Mouse (Mus musculus) intestine, embryonic 14.5 days (tissue): ENCODE data around the gene Gclc. TPM values are rescaled to one million over a fixed set of nuclear protein-coding genes. Genes with fewer than 3 reads are reported as not detected.

Experiments
- ATAC-seq: fragments of 200-750 bp; cut with Nextera tagmentation; replicated peaks from 2 replicates; pipeline ENCODE4 v1.8.0; 2017; ENCODE audit warnings: low read depth, moderate number of reproducible peaks, moderate TSS enrichment, moderate library complexity; ENCODE audit not compliant: low FRiP score, low TSS enrichment
- DNase-seq: peaks from one replicate; pipeline ENCODE4 v3.0.0-alpha.2; 2018; ENCODE audit warnings: low spot score
- H3K27ac ChIP-seq: fragments of 300-500 bp; sonication (generic); 2 replicates; pipeline ENCODE4 v1.5.1; 2014; ENCODE audit warnings: low read depth, mild to moderate bottlenecking, control low read depth
- H3K27me3 ChIP-seq: fragments of 300-500 bp; sonication (generic); replicated peaks from 2 replicates; pipeline ENCODE4 v1.6.1; 2014; ENCODE audit warnings: low read length, control low read depth; ENCODE audit not compliant: control insufficient read depth, insufficient read depth
- H3K36me3 ChIP-seq: fragments of 300-500 bp; sonication (generic); 2 replicates; pipeline ENCODE4 v1.6.1; 2014; ENCODE audit warnings: low read length, control low read depth; ENCODE audit not compliant: control insufficient read depth, insufficient read depth
- H3K4me1 ChIP-seq: fragments of 300-500 bp; sonication (generic); replicated peaks from 2 replicates; pipeline ENCODE4 v1.6.1; 2014; ENCODE audit warnings: low read length, control low read depth, mixed read lengths; ENCODE audit not compliant: control insufficient read depth, insufficient read depth
- H3K4me2 ChIP-seq: fragments of 300-500 bp; sonication (generic); 2 replicates; pipeline ENCODE4 v1.6.1; 2014; ENCODE audit warnings: low read length
- H3K4me3 ChIP-seq: fragments of 300-500 bp; sonication (generic); 2 replicates; pipeline ENCODE4 v1.5.1; 2014; ENCODE audit warnings: low read depth, low read length, control low read depth, mixed read lengths
- H3K9ac ChIP-seq: fragments of 300-500 bp; sonication (generic); 2 replicates; pipeline ENCODE4 v1.6.1; 2014; ENCODE audit warnings: mild to moderate bottlenecking, low read length
- H3K9me3 ChIP-seq: fragments of 300-500 bp; sonication (generic); 2 replicates; pipeline ENCODE4 v1.6.1; 2016; ENCODE audit warnings: low read length, control low read depth; ENCODE audit not compliant: control insufficient read depth
- WGBS: fragments of 180-500 bp; shearing (Covaris S2); extraction: QIAGEN DNeasy Blood & Tissue Kit; methylation state at CpG from one replicate; pipeline ENCODE4 v1.1.7; 2014; 5-methylcytosine and 5-hydroxymethylcytosine counted together
- polyA plus RNA-seq: library from polyadenylated mRNA; unstranded; fragments of >200 nt; fragmentation: Nextera tagmentation; extraction: Ambion mirVana; gene quantifications from 2 replicates; pipeline ENCODE4 v1.2.1, GENCODE M21; 2014

Gene Gclc
- polyA plus RNA-seq, 1 experiment from 2014 or later: 16.4 TPM

- no peak for DNase-seq
- H3K9me3 ChIP-seq: no peaks in the 10 kb centered on the region
- H3K27me3 ChIP-seq: no peaks in the 10 kb centered on the region
- H3K4me3 ChIP-seq: peak overlapping the region; percentile 61
- no peak for ATAC-seq
- H3K9ac ChIP-seq: peak overlapping the region; percentile 56
- under 1% methylated on average over 12 of the region's 12 CpGs for WGBS
- peaks cover 16% of the 10 kb centered on the region for H3K4me1 ChIP-seq
- H3K27ac ChIP-seq: peak overlapping the region; percentile 80
- H3K4me2 ChIP-seq: peak overlapping the region; percentile 86
- H3K36me3 ChIP-seq: no peaks in the 10 kb centered on the region
These were observed 3.2 kb upstream of the Gclc start for GRCm38 (mm10) chr9:77751091-77751521.

DNA sequence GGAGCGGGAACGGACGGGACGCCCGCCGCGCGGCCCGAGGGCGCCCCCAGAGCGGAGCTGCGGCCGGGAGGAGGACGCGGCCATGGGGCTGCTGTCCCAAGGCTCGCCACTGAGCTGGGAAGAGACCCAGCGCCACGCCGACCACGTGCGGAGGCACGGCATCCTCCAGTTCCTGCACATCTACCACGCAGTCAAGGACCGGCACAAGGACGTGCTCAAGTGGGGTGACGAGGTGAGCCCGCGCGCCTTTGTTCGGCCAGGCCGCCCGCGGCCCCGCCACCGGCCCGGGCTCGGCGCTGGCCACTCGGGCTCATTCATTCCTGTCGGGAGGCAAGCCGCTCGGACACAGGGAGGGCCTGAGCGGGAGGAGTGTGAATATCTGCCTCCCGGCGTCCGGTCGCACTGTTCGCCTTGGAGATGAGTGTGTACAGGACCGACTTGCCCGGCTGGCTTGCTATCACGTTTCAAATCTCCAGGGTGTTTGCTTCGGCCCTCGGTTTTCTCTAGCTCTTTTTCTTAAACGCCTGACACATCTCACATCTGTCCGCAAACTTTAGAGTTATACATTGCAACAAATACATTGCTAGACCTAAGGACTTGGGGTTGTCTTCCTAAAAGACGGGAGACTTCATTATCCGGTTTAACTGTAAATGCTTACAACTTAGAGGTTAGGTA lies 530 bp downstream of the Gclc start:
- peaks cover 16% of the 10 kb centered on the region for H3K4me1 ChIP-seq
- peak overlapping the region; percentile 71 for H3K4me2 ChIP-seq
- H3K4me3 ChIP-seq: peak overlapping the region; percentile 78
- H3K9me3 ChIP-seq: no peaks in the 10 kb centered on the region
- peak overlapping the region; percentile 71 for H3K9ac ChIP-seq
- H3K36me3 ChIP-seq: no peaks in the 10 kb centered on the region
- WGBS: under 1% methylated on average over 46 of the region's 57 CpGs
- no peaks in the 10 kb centered on the region for H3K27me3 ChIP-seq
- DNase-seq (peak; percentile 82), ATAC-seq (peak; percentile 81)
- peak overlapping the region; percentile 62; the same call in 1 of the 2 replicates for H3K27ac ChIP-seq

GRCm38 (mm10) chr9:77755403-77755784 lies 1.1 kb downstream of the Gclc start:
- H3K4me1 ChIP-seq: peaks cover 16% of the 10 kb centered on the region
- H3K36me3 ChIP-seq: no peaks in the 10 kb centered on the region
- peak overlapping the region; percentile 71 for H3K9ac ChIP-seq

GRCm38 (mm10) chr9:77756076-77756475 lies 1.7 kb downstream of the Gclc start:
- Histone ChIP-seq H3K4me3 (peak overlapping the region; percentile 78), H3K36me3 (no peaks in the 10 kb centered on the region), H3K27me3 (no peaks in the 10 kb centered on the region), H3K4me2 (peak overlapping the region; percentile 71), H3K9me3 (no peaks in the 10 kb centered on the region), H3K4me1 (peaks cover 15% of the 10 kb centered on the region), H3K27ac (no peak overlapping the region), H3K9ac (no peak overlapping the region)
- ATAC-seq (no peak), DNase-seq (peak; percentile 65)
- 40% methylated on average over 9 of the region's 9 CpGs for WGBS

More at GRCm38 (mm10) chr9:77755403-77755784, 1.1 kb downstream of the Gclc start:
- H3K27me3 ChIP-seq: no peaks in the 10 kb centered on the region
- no peak for ATAC-seq
- no peak overlapping the region for H3K27ac ChIP-seq
- H3K4me3 ChIP-seq: peak overlapping the region; percentile 78
- peak overlapping the region; percentile 71 for H3K4me2 ChIP-seq
- WGBS: 16% methylated on average over 9 of the region's 9 CpGs
- H3K9me3 ChIP-seq: no peaks in the 10 kb centered on the region
- no peak for DNase-seq

- Histone ChIP-seq H3K4me1 (peaks cover 10% of the 10 kb centered on the region), H3K36me3 (no peaks in the 10 kb centered on the region), H3K9me3 (no peaks in the 10 kb centered on the region), H3K9ac (no peak overlapping the region), H3K27ac (no peak overlapping the region), H3K4me3 (no peak overlapping the region), H3K4me2 (no peak overlapping the region), H3K27me3 (no peaks in the 10 kb centered on the region)
- ATAC-seq (no peak), DNase-seq (no peak)
- WGBS: 93% methylated on average over 1 of the region's 1 CpGs
These were observed 3.0 kb downstream of the Gclc start for GRCm38 (mm10) chr9:77757331-77757730.

DNA sequence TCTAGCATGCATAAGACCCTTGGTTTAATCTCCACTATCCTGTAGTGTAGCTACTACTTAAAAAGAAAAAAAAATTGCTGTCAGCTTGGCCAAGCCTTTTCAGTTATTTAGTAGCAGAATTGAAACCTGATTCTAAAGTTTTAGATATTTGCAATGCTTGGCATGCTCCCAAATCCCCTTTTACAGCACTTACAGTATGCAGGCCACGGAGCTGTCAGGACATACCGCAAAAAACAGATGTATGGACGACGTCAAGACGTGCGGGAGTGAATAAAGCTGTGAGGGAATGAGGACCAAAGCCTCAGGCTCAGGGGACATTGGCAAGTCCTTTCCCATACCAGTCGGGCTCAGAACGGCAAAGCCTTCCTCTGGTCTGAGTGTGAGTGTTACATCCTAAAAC lies 4.1 kb downstream of the Gclc start:
- ATAC-seq (no peak), DNase-seq (no peak)
- Histone ChIP-seq H3K4me3 (no peak overlapping the region), H3K27me3 (no peaks in the 10 kb centered on the region), H3K36me3 (peaks cover 4% of the 10 kb centered on the region; the same call in 1 of the 2 replicates), H3K9ac (no peak overlapping the region), H3K27ac (no peak overlapping the region), H3K4me1 (peaks cover 10% of the 10 kb centered on the region), H3K9me3 (no peaks in the 10 kb centered on the region), H3K4me2 (no peak overlapping the region)
- 38% methylated on average over 8 of the region's 8 CpGs for WGBS

DNA sequence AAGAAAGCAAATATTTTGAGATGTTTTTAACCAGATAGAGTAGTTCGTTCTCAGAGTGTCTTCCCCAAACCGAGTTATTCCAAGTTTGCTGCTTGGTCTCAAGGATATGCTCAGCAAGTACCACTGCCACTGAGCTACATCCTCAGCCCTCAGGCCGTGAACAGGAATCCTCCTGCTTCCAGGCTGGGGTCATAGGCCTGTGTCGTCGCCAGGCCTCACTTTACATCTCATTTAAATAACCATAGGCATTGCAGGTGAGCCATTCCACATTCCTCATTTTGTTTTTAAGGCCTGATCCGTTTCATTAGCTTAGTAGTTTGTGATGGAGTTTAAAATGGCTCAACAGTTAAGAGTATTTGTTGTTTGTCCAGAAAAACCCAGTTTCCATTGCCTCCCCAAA lies 4.8 kb downstream of the Gclc start:
- Histone ChIP-seq H3K4me1 (peaks cover 10% of the 10 kb centered on the region), H3K27me3 (no peaks in the 10 kb centered on the region), H3K4me2 (no peak overlapping the region), H3K4me3 (no peak overlapping the region), H3K27ac (no peak overlapping the region), H3K9me3 (no peaks in the 10 kb centered on the region), H3K9ac (no peak overlapping the region), H3K36me3 (peaks cover 9% of the 10 kb centered on the region; the same call in 1 of the 2 replicates)
- no peak for ATAC-seq
- no peak for DNase-seq
- 74% methylated on average over 6 of the region's 6 CpGs for WGBS

DNA sequence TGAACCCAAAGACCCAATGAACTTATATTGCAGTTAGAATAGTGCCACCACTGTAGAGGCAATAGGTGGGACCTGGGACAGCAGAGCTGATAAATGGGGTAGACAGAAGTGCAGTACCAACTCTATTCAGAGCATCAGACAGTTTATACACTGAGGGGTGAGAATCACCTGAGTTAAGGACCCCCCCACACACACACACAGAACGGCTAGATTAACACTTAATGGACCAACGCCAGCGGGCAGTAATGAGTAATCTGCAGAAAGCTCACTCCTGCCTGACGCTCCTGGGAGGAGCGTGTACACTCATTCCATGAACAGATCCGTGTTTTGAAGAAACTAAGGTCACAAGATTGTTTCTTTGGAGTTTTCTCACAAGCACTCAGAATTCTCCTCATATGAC lies 5.4 kb downstream of the Gclc start:
- Histone ChIP-seq H3K9me3 (no peaks in the 10 kb centered on the region), H3K4me2 (no peak overlapping the region), H3K27me3 (no peaks in the 10 kb centered on the region), H3K27ac (no peak overlapping the region), H3K9ac (no peak overlapping the region), H3K4me1 (peaks cover 10% of the 10 kb centered on the region), H3K36me3 (peaks cover 9% of the 10 kb centered on the region; the same call in 1 of the 2 replicates), H3K4me3 (no peak overlapping the region)
- ATAC-seq (no peak), DNase-seq (no peak)
- WGBS: 82% methylated on average over 6 of the region's 6 CpGs

DNA sequence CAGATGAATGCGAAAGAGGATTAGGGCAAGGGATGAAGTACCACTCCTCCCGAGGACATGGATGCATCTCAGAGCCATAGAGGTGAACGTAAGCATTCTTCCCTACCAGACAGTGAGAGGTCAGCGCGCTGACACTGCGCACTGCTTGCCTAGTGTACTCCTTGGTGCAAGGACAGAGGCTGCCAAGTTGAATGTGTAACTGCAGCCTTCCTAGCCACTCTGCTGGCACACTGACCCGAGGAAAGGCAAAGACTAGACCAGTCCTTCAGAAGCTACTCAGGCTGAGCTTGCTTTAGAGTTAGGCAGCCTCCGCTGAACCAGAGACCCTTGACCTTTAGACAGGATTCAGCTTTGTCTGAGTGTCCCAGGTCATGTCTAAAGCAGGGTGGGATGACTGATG lies 11.9 kb downstream of the Gclc start:
- WGBS: 87% methylated on average over 8 of the region's 8 CpGs
- Histone ChIP-seq H3K27me3 (no peaks in the 10 kb centered on the region), H3K4me2 (no peak overlapping the region), H3K36me3 (peaks cover 9% of the 10 kb centered on the region; the same call in 1 of the 2 replicates), H3K9me3 (no peaks in the 10 kb centered on the region), H3K9ac (no peak overlapping the region), H3K4me1 (peaks cover 5% of the 10 kb centered on the region; the same call in 1 of the 2 replicates), H3K27ac (no peak overlapping the region), H3K4me3 (no peak overlapping the region)
- ATAC-seq (no peak), DNase-seq (no peak)
